Mouse (Mus musculus) small intestine, adult 2 months (tissue): ENCODE measurements around the gene Palm2.

Experiments
- CTCF ChIP-seq: fragments of 200-500 bp; IDR thresholded peaks from 2 replicates; pipeline ENCODE4 v1.5.1; 2012; ENCODE audit warnings: low read depth, mild to moderate bottlenecking, control low read depth, inconsistent platforms, low read length, moderate library complexity, mixed read lengths; ENCODE audit not compliant: insufficient replicate concordance, insufficient read length; ENCODE audit errors: extremely low read depth
- POLR2A ChIP-seq: fragments of 200-500 bp; IDR thresholded peaks from 2 replicates; pipeline ENCODE4 v1.6.1; 2012; ENCODE audit warnings: low read depth, mild to moderate bottlenecking, control low read depth, inconsistent platforms, low read length, moderate library complexity

- TF ChIP-seq CTCF (no peak), POLR2A (no peak)
These were observed 131.2 kb downstream of the Palm2 start for GRCm38 (mm10) chr4:57565283-57565682.
